Mouse (Mus musculus) splenic B cell, adult 2 months (primary cell): ENCODE results near the gene Hikeshi.

Experiments used
- DNase-seq: peaks from one replicate; pipeline ENCODE4 v3.0.0-alpha.2; 2011; ENCODE audit warnings: low read depth, low spot score
- H3K27me3 ChIP-seq: 2 replicates; pipeline ENCODE4 v1.6.1; 2012; ENCODE audit warnings: mild to moderate bottlenecking, low read length, moderate library complexity, mixed read lengths; ENCODE audit not compliant: control insufficient read depth, poor library complexity, insufficient read depth, severe bottlenecking
- H3K36me3 ChIP-seq: 2 replicates; pipeline ENCODE4 v1.6.1; 2012; ENCODE audit warnings: mild to moderate bottlenecking, low read length, moderate library complexity, mixed read lengths; ENCODE audit not compliant: control insufficient read depth, poor library complexity, insufficient read depth, severe bottlenecking

Hikeshi gene

GRCm38 (mm10) chr7:89891856-89892255 is 49.1 kb downstream of the Hikeshi start:
- DNase-seq: peak; percentile 16
- no peaks in the 10 kb centered on the region for H3K27me3 ChIP-seq

GRCm38 (mm10) chr7:89891412-89891811 is 49.6 kb downstream of the Hikeshi start:
- Histone ChIP-seq H3K27me3 (no peaks in the 10 kb centered on the region), H3K36me3 (no peaks in the 10 kb centered on the region)
- no peak for DNase-seq

More at GRCm38 (mm10) chr7:89891856-89892255, 49.1 kb downstream of the Hikeshi start:
- no peaks in the 10 kb centered on the region for H3K36me3 ChIP-seq

GRCm38 (mm10) chr7:89884551-89884950 is 56.5 kb downstream of the Hikeshi start:
- no peaks in the 10 kb centered on the region for H3K27me3 ChIP-seq
- no peak for DNase-seq
- no peaks in the 10 kb centered on the region for H3K36me3 ChIP-seq

GRCm38 (mm10) chr7:89879686-89880085 is 61.3 kb downstream of the Hikeshi start:
- Histone ChIP-seq H3K36me3 (no peaks in the 10 kb centered on the region), H3K27me3 (no peaks in the 10 kb centered on the region)
- DNase-seq: no peak
